Mouse (Mus musculus) MEL (cell line): ENCODE measurements around the gene Srprb. TPM values are rescaled to one million over a fixed set of nuclear protein-coding genes. Genes with fewer than 3 reads are reported as not detected.

Source experiments
- DNase-seq: peaks from one replicate; pipeline ENCODE4 v3.0.0; 2011; ENCODE audit warnings: low read depth, low spot score
- H3K27ac ChIP-seq: 2 replicates; pipeline ENCODE4 v1.5.1; 2012; ENCODE audit warnings: low read depth, mild to moderate bottlenecking, control low read depth, low read length, moderate library complexity; ENCODE audit not compliant: control insufficient read depth
- H3K27me3 ChIP-seq, 2 experiments: fragments of 150-350 bp in 1 of 2; sonication (generic) in 1 of 2; 2 replicates each; pipeline ENCODE4 v1.6.1; 2012; ENCODE audit warnings: low read length in 2 of 2, mild to moderate bottlenecking in 2 of 2, improper control_type of control experiment in 1 of 2, moderate library complexity in 1 of 2; ENCODE audit not compliant: insufficient read depth in 2 of 2, control insufficient read depth in 1 of 2
- H3K36me3 ChIP-seq, 2 experiments: 2 replicates each; pipeline ENCODE4 v1.6.1; 2012 to 2014; ENCODE audit warnings: low read length in 2 of 2, improper control_type of control experiment in 1 of 2, inconsistent platforms in 1 of 2, mild to moderate bottlenecking in 1 of 2; ENCODE audit not compliant: insufficient read depth in 2 of 2, control insufficient read depth in 1 of 2
- H3K4me1 ChIP-seq, 2 experiments: fragments of 150-350 bp in 1 of 2; sonication (generic) in 1 of 2; 2 replicates each; pipeline ENCODE4 v1.6.1; 2012; ENCODE audit warnings: low read length in 2 of 2, improper control_type of control experiment in 1 of 2, mild to moderate bottlenecking in 1 of 2; ENCODE audit not compliant: insufficient read depth in 2 of 2, control insufficient read depth in 1 of 2
- H3K4me3 ChIP-seq, 2 experiments: fragments of 150-350 bp in 1 of 2; sonication (generic) in 1 of 2; 2 replicates each; pipeline ENCODE4 v1.5.1; 2012; ENCODE audit warnings: low read depth in 2 of 2, low read length in 2 of 2, mild to moderate bottlenecking in 2 of 2, moderate library complexity in 2 of 2, control low read depth in 1 of 2, improper control_type of control experiment in 1 of 2; ENCODE audit not compliant: control insufficient read depth in 1 of 2, insufficient read depth in 1 of 2
- H3K79me2 ChIP-seq: 2 replicates; pipeline ENCODE4 v1.6.1; 2012; ENCODE audit warnings: mild to moderate bottlenecking, low read length, moderate library complexity; ENCODE audit not compliant: control insufficient read depth, poor library complexity, insufficient read depth
- H3K9ac ChIP-seq: 2 replicates; pipeline ENCODE4 v1.6.1; 2012; ENCODE audit warnings: low read depth, mild to moderate bottlenecking, control low read depth, low read length, moderate library complexity; ENCODE audit not compliant: control insufficient read depth, poor library complexity, severe bottlenecking
- H3K9me3 ChIP-seq: fragments of 150-350 bp; sonication (generic); replicated peaks from 2 replicates; pipeline ENCODE4 v1.6.1; 2012; ENCODE audit warnings: mild to moderate bottlenecking, low read length, improper control_type of control experiment, moderate library complexity; ENCODE audit not compliant: insufficient read depth
- BHLHE40 ChIP-seq: IDR thresholded peaks from 2 replicates; pipeline ENCODE4 v1.6.1; 2012; ENCODE audit warnings: low read depth, mild to moderate bottlenecking, inconsistent platforms, low read length, improper control_type of control experiment, borderline replicate concordance
- CHD2 ChIP-seq: IDR thresholded peaks from 2 replicates; pipeline ENCODE4 v1.6.1; 2011; ENCODE audit warnings: low read length, improper control_type of control experiment
- CTCF ChIP-seq, 3 experiments: IDR thresholded peaks in 2 of 3; conservative IDR thresholded peaks in 1 of 3; 2 replicates each; pipeline ENCODE4 v1.5.1; 2011 to 2012; ENCODE audit warnings: low read length in 3 of 3, low read depth in 2 of 3, mild to moderate bottlenecking in 2 of 3, improper control_type of control experiment in 1 of 3, inconsistent platforms in 1 of 3, mixed read lengths in 1 of 3, moderate library complexity in 1 of 3; ENCODE audit not compliant: control insufficient read depth in 1 of 3, insufficient read depth in 1 of 3, poor library complexity in 1 of 3, severe bottlenecking in 1 of 3
- ETS1 ChIP-seq: IDR thresholded peaks from 2 replicates; pipeline ENCODE4 v1.6.1; 2012; ENCODE audit warnings: low read depth, mild to moderate bottlenecking, inconsistent platforms, low read length, improper control_type of control experiment, moderate library complexity
- GABPA ChIP-seq: IDR thresholded peaks from 2 replicates; pipeline ENCODE4 v1.6.1; 2012; ENCODE audit warnings: low read depth, mild to moderate bottlenecking, inconsistent platforms, low read length, improper control_type of control experiment, moderate library complexity
- GATA1 ChIP-seq: IDR thresholded peaks from 2 replicates; pipeline ENCODE4 v1.6.1; 2011; ENCODE audit warnings: low read depth, low read length, improper control_type of control experiment
- HCFC1 ChIP-seq: IDR thresholded peaks from 2 replicates; pipeline ENCODE4 v1.6.1; 2012; ENCODE audit warnings: low read depth, mild to moderate bottlenecking, inconsistent platforms, low read length, improper control_type of control experiment, moderate library complexity
- JUND ChIP-seq: IDR thresholded peaks from 2 replicates; pipeline ENCODE4 v1.6.1; 2011; ENCODE audit warnings: low read depth, mild to moderate bottlenecking, improper control_type of control experiment, low read length
- KAT2A ChIP-seq: conservative IDR thresholded peaks from 2 replicates; pipeline ENCODE4 v1.6.1; 2012; ENCODE audit warnings: low read depth, low read length, improper control_type of control experiment, inconsistent platforms
- MAFK ChIP-seq: IDR thresholded peaks from 2 replicates; pipeline ENCODE4 v1.6.1; 2011; ENCODE audit warnings: low read depth, mild to moderate bottlenecking, low read length, improper control_type of control experiment, borderline replicate concordance
- MAX ChIP-seq: IDR thresholded peaks from 2 replicates; pipeline ENCODE4 v1.6.1; 2011; ENCODE audit warnings: low read length, improper control_type of control experiment
- MXI1 ChIP-seq: IDR thresholded peaks from 2 replicates; pipeline ENCODE4 v1.6.1; 2011; ENCODE audit warnings: mild to moderate bottlenecking, low read depth, low read length, improper control_type of control experiment
- NELFE ChIP-seq: IDR thresholded peaks from 2 replicates; pipeline ENCODE4 v1.6.1; 2011; ENCODE audit warnings: low read depth, low read length, improper control_type of control experiment
- NRF1 ChIP-seq: IDR thresholded peaks from 2 replicates; pipeline ENCODE4 v1.6.1; 2014; ENCODE audit warnings: low read depth, mild to moderate bottlenecking, inconsistent platforms, low read length, improper control_type of control experiment, moderate library complexity; ENCODE audit not compliant: poor library complexity, insufficient read depth, severe bottlenecking
- POLR2A ChIP-seq, 2 experiments: IDR thresholded peaks; 2 replicates each; pipeline ENCODE4 v1.6.1; 2011 to 2012; ENCODE audit warnings: low read length in 2 of 2, mild to moderate bottlenecking in 2 of 2, control low read depth in 1 of 2, improper control_type of control experiment in 1 of 2, low read depth in 1 of 2, moderate library complexity in 1 of 2; ENCODE audit not compliant: control insufficient read depth in 1 of 2, insufficient read depth in 1 of 2, poor library complexity in 1 of 2
- POLR2AphosphoS2 ChIP-seq: IDR thresholded peaks from 2 replicates; pipeline ENCODE4 v1.6.1; 2011; ENCODE audit warnings: low read length, improper control_type of control experiment
- POLR2AphosphoS5 ChIP-seq: IDR thresholded peaks from 2 replicates; pipeline ENCODE4 v1.6.1; 2012; ENCODE audit warnings: low read depth, borderline replicate concordance, mild to moderate bottlenecking, inconsistent platforms, low read length, moderate library complexity, mixed read lengths
- RAD21 ChIP-seq: IDR thresholded peaks from 2 replicates; pipeline ENCODE4 v1.6.1; 2011; ENCODE audit warnings: mild to moderate bottlenecking, low read depth, low read length, improper control_type of control experiment
- SIN3A ChIP-seq: IDR thresholded peaks from 2 replicates; pipeline ENCODE4 v1.6.1; 2012; ENCODE audit warnings: low read length, improper control_type of control experiment, inconsistent platforms
- SMC3 ChIP-seq: IDR thresholded peaks from 2 replicates; pipeline ENCODE4 v1.6.1; 2011; ENCODE audit warnings: low read depth, low read length, improper control_type of control experiment
- TAL1 ChIP-seq: IDR thresholded peaks from 2 replicates; pipeline ENCODE4 v1.6.1; 2012; ENCODE audit warnings: mild to moderate bottlenecking, inconsistent platforms, low read length, moderate library complexity, mixed read lengths
- TBP ChIP-seq: IDR thresholded peaks from 2 replicates; pipeline ENCODE4 v1.8.0; 2011; ENCODE audit warnings: low read depth, low read length, improper control_type of control experiment
- TCF12 ChIP-seq: IDR thresholded peaks from 2 replicates; pipeline ENCODE4 v1.6.1; 2014; ENCODE audit warnings: low read depth, mild to moderate bottlenecking, inconsistent platforms, low read length, improper control_type of control experiment, moderate library complexity
- UBTF ChIP-seq: IDR thresholded peaks from 2 replicates; pipeline ENCODE4 v1.6.1; 2012; ENCODE audit warnings: low read depth, mild to moderate bottlenecking, inconsistent platforms, low read length, improper control_type of control experiment, moderate library complexity, borderline replicate concordance; ENCODE audit not compliant: insufficient read depth
- USF1 ChIP-seq: IDR thresholded peaks from 2 replicates; pipeline ENCODE4 v1.6.1; 2014; ENCODE audit warnings: low read depth, mild to moderate bottlenecking, inconsistent platforms, low read length, improper control_type of control experiment, moderate library complexity
- USF2 ChIP-seq, 2 experiments: IDR thresholded peaks; 2 replicates each; pipeline ENCODE4 v1.6.1; 2011 to 2012; ENCODE audit warnings: improper control_type of control experiment in 2 of 2, low read length in 2 of 2, borderline replicate concordance in 1 of 2, inconsistent platforms in 1 of 2, low read depth in 1 of 2, mild to moderate bottlenecking in 1 of 2; ENCODE audit not compliant: insufficient read depth in 1 of 2
- ZMIZ1 ChIP-seq: IDR thresholded peaks from 2 replicates; pipeline ENCODE4 v1.6.1; 2012; ENCODE audit warnings: low read depth, mild to moderate bottlenecking, inconsistent platforms, low read length, improper control_type of control experiment, moderate library complexity
- ZNF384 ChIP-seq: IDR thresholded peaks from 2 replicates; pipeline ENCODE4 v1.6.1; 2012; ENCODE audit warnings: low read depth, mild to moderate bottlenecking, inconsistent platforms, low read length, improper control_type of control experiment
- polyA plus RNA-seq, 2 experiments: library from polyadenylated mRNA; stranded (reverse) in 1 of 2; unstranded in 1 of 2; fragments of >175 nt in 1 of 2; fragments of >200 nt in 1 of 2; gene quantifications; 2 replicates each; pipeline versions ENCODE4 v1.2.1 to v1.2.4; 2012; ENCODE audit warnings: low replicate concordance in 2 of 2, low read depth in 1 of 2; ENCODE audit not compliant: insufficient read length in 2 of 2, insufficient read depth in 1 of 2, missing spikeins in 1 of 2
- total RNA-seq: library from RNA; depleted of rRNA; stranded (reverse); fragments of 300-350 nt; gene quantifications from 2 replicates; pipeline ENCODE4 v1.2.3, GENCODE M21; 2012

Gene Srprb
- total and polyA plus RNA-seq, 3 experiments = 71.5 to 85.0 TPM; not detected in 1

DNA sequence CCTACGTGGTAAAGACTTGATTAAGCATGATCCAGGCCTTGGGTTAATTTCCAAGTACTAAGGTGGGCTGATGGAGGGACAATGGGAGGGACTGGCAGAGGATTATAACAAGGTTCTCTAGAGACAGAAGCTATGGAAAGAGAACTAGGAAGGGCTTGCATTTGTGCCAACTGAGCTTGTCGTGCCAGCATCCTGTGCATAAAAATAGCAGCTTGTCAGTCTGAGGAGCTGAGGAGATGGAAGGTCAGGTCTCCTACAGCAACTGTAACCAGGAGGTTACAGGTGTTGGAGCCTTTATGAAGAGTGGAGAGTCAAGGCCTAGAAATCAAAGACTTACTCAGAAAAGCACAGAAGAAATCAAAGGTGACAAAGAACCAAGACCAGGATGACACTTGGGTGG, 11.7 kb upstream of the Srprb start:
- TF ChIP-seq MAFK (no peak), UBTF (no peak), BHLHE40 (no peak), HCFC1 (no peak), MAX (no peak), USF1 (no peak), TBP (no peak), MXI1 (no peak), NELFE (no peak), ZNF384 (no peak), USF2 (IDR thresholded peaks at IDR 0.05; ENCODE audit: borderline replicate concordance in 1 of 2, insufficient read depth in 1 of 2, low read depth in 1 of 2, low read length in 2 of 2) (no peak), TCF12 (no peak), RAD21 (no peak), NRF1 (no peak), POLR2A (IDR thresholded peaks at IDR 0.05; ENCODE audit: control insufficient read depth in 1 of 2, insufficient read depth in 1 of 2, low read depth in 1 of 2, low read length in 2 of 2, poor library complexity in 1 of 2) (no peak), POLR2AphosphoS5 (no peak)
- Histone ChIP-seq H3K4me1 (no peaks in the 10 kb centered on the region), H3K4me3 (no peak overlapping the region), H3K36me3 (no peaks in the 10 kb centered on the region), H3K9me3 (no peaks in the 10 kb centered on the region), H3K79me2 (no peaks in the 10 kb centered on the region), H3K9ac (no peak overlapping the region), H3K27ac (no peak overlapping the region), H3K27me3 (no peaks in the 10 kb centered on the region; a peak in 2 of 4 replicates)
- no peak for DNase-seq

DNA sequence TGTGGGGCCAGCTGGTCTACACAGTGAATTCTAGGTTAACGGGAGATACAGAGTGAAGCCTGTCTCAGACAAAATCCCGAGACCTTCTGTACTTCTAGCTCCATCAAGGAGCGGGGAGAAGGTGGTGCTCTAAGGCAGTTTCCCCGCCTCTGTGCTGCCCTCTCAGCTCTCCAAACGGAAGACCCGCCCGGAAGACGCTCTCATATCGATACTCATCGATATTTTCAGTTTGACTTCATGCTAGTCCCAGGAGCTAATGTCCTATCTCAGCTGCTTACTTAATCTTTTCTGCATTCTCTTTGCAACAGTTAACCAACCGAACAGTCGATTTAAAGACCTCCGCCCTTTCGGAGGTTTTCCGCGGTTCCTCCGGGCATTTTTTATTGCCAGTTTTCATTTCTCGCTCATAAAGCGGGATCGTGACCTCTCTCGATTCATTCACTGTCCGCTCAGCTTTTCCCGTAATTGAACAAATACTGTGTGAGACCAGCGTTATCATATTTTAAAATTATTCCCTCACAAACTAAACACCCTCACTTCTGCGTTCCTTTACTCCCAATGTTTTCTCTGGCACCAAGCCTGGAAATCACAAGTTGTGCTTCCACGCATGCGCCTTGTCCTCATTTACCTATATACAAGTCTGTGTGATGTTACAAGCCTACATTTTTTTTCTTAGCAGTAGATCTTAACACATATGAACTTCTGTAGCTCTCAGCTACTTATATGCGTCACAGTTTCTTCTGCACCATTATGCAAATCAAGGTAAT, 10.9 kb upstream of the Srprb start:
- no peaks in the 10 kb centered on the region for H3K79me2 ChIP-seq
- H3K9ac ChIP-seq = no peak overlapping the region
- no peak for DNase-seq
- H3K4me1 ChIP-seq = no peaks in the 10 kb centered on the region
- TF ChIP-seq USF1 (no peak), JUND (no peak), UBTF (no peak), SIN3A (no peak), TAL1 (no peak), KAT2A (no peak), RAD21 (no peak), GABPA (no peak), TBP (no peak), GATA1 (no peak), ETS1 (no peak), POLR2AphosphoS2 (no peak), SMC3 (no peak), HCFC1 (no peak), USF2 (IDR thresholded peaks at IDR 0.05; ENCODE audit: borderline replicate concordance in 1 of 2, insufficient read depth in 1 of 2, low read depth in 1 of 2, low read length in 2 of 2) (no peak), CHD2 (no peak), CTCF (IDR thresholded peaks at IDR 0.05 in 2 of 3, conservative IDR thresholded peaks at IDR 0.05 in 1 of 3; ENCODE audit: control insufficient read depth in 1 of 3, insufficient read depth in 1 of 3, low read depth in 2 of 3, low read length in 3 of 3, poor library complexity in 1 of 3, severe bottlenecking in 1 of 3) (no peak), ZMIZ1 (no peak)
- H3K27me3 ChIP-seq = no peaks in the 10 kb centered on the region; a peak in 2 of 4 replicates
- H3K9me3 ChIP-seq = no peaks in the 10 kb centered on the region
- no peak overlapping the region for H3K4me3 ChIP-seq
- H3K27ac ChIP-seq = no peak overlapping the region
- H3K36me3 ChIP-seq = no peaks in the 10 kb centered on the region
